Mouse (Mus musculus): ENCODE measurements at regions not wholly inside any gene's neighbourhood (a gene's known extent, or its start where the extent isn't known, plus 50 kb on each side); places are given as distances from the start of the nearest gene placed in this dataset.

GRCm38 (mm10) chr8:6884828-6885227 lies 1776.2 kb downstream of the Efnb2 start:
- no peak overlapping the region for H3K4me2 ChIP-seq
- no peaks in the 10 kb centered on the region for H3K4me1 ChIP-seq (replicated peaks)
- no peak overlapping the region for H3K27ac ChIP-seq (ENCODE audit: poor library complexity, severe bottlenecking)
- no peaks in the 10 kb centered on the region for H3K36me3 ChIP-seq
- H3K27me3 ChIP-seq (replicated peaks) = no peaks in the 10 kb centered on the region
- no peak overlapping the region for H3K4me3 ChIP-seq
- no peak overlapping the region for H3K9ac ChIP-seq
- no peak for ATAC-seq (ENCODE audit: insufficient number of reproducible peaks, low FRiP score)
- no peaks in the 10 kb centered on the region for H3K9me3 ChIP-seq (replicated peaks)

- Histone ChIP-seq H3K27me3 (replicated peaks) (no peaks in the 10 kb centered on the region), H3K36me3 (no peaks in the 10 kb centered on the region), H3K4me2 (no peak overlapping the region), H3K27ac (ENCODE audit: poor library complexity, severe bottlenecking) (no peak overlapping the region), H3K4me3 (no peak overlapping the region), H3K4me1 (replicated peaks) (no peaks in the 10 kb centered on the region), H3K9ac (no peak overlapping the region), H3K9me3 (replicated peaks) (no peaks in the 10 kb centered on the region)
- ATAC-seq (ENCODE audit: insufficient number of reproducible peaks, low FRiP score) = no peak
- 83% methylated on average over 4 of the region's 4 CpGs for WGBS
Measured at GRCm38 (mm10) chr8:6882626-6883025, 1777.5 kb upstream of the Slc10a2 start.

All from heart, embryonic 12.5 days (tissue).